Mouse (Mus musculus): ENCODE data around the gene Znfx1.

Gene Znfx1

DNA sequence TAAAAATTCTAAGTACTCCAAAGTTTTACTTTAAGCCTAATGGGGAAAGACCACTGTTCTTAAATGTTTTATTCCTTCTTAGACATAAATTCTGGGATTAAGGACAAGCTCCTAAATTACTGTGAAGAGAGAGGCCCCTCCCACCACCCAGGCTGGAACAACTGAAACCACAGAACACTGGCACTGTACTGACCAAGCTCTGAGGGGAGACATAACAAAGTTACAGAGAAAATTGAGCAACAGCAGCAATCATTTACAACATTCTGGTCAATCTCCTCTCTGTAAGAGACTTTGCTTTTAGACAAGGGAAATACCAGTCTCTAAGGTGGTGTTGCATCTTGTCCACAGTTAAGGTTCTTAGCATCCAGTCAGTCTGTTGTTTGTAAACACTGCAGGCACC is 70.9 kb downstream of the Znfx1 start:
- DNase-seq = no peak

DNA sequence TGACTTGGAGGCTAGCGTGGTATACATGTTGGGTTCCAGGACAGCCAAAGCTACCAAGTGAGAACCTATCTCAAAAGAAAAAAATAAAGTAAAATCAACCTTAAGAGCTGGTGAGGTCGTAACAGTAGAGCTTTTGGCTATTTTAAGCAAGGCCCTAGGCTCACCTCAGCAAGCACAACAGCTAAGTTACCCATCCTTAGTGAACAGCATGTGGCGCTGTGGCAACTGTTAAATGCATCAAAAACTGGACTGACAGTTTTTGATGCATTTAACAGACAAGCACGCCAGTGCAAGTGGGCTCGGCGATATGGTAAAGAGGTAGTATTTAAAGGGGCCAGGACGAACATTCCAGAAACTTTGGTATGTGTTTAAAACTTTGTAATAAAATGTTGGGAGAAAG is 72.0 kb downstream of the Znfx1 start:
- no peak for DNase-seq
